Mouse (Mus musculus) bone marrow macrophage, adult 2 months (primary cell): ENCODE results near the gene Myo7a. TPM values are rescaled to one million over a fixed set of nuclear protein-coding genes. Genes with fewer than 3 reads are reported as not detected.

Experiments used
- H3K27ac ChIP-seq: 2 replicates; pipeline ENCODE4 v1.5.1; 2012; ENCODE audit warnings: low read depth, low read length; ENCODE audit not compliant: insufficient read depth
- H3K4me1 ChIP-seq: 2 replicates; pipeline ENCODE4 v1.6.1; 2012; ENCODE audit warnings: low read length; ENCODE audit not compliant: control insufficient read depth, insufficient read depth
- H3K4me3 ChIP-seq: 2 replicates; pipeline ENCODE4 v1.5.1; 2012; ENCODE audit warnings: mild to moderate bottlenecking, low read length, moderate library complexity; ENCODE audit not compliant: insufficient read depth
- CTCF ChIP-seq: IDR thresholded peaks from 2 replicates; pipeline ENCODE4 v1.5.1; 2012; ENCODE audit warnings: low read depth, mild to moderate bottlenecking, low read length, moderate library complexity
- POLR2A ChIP-seq: IDR thresholded peaks from 2 replicates; pipeline ENCODE4 v1.6.1; 2012; ENCODE audit warnings: mild to moderate bottlenecking, low read depth, low read length, borderline replicate concordance
- polyA plus RNA-seq: library from polyadenylated mRNA; stranded (reverse); fragments of >200 nt; gene quantifications from 2 replicates; pipeline ENCODE4 v1.2.4, GENCODE M21; 2012; ENCODE audit not compliant: missing spikeins, insufficient read depth, insufficient read length

Myo7a gene
- polyA plus RNA-seq, 1 experiment, result 26.4 TPM

- TF ChIP-seq CTCF (peak; percentile 82), POLR2A (no peak)
- H3K27ac ChIP-seq, result no peak overlapping the region
- H3K4me1 ChIP-seq, result peaks cover 2% of the 10 kb centered on the region
- no peak overlapping the region for H3K4me3 ChIP-seq
Measured at GRCm38 (mm10) chr7:98155546-98156279, 36.4 kb upstream of the Myo7a start.

- TF ChIP-seq POLR2A, result no peak
- TF ChIP-seq CTCF, result no peak
- Histone ChIP-seq H3K4me3 (no peak overlapping the region), H3K27ac (no peak overlapping the region), H3K4me1 (no peaks in the 10 kb centered on the region)
Measured at GRCm38 (mm10) chr7:98153892-98154291, 34.6 kb upstream of the Myo7a start.

GRCm38 (mm10) chr7:98153345-98153744 is 34.0 kb upstream of the Myo7a start:
- Histone ChIP-seq H3K4me1 (no peaks in the 10 kb centered on the region), H3K4me3 (no peak overlapping the region), H3K27ac (no peak overlapping the region)
- TF ChIP-seq CTCF, result no peak
- no peak for TF ChIP-seq POLR2A

- no peak overlapping the region for H3K27ac ChIP-seq
- H3K4me3 ChIP-seq, result no peak overlapping the region
- H3K4me1 ChIP-seq, result no peaks in the 10 kb centered on the region
- TF ChIP-seq CTCF, result no peak
- TF ChIP-seq POLR2A, result no peak
Measured at GRCm38 (mm10) chr7:98152400-98152799, 33.1 kb upstream of the Myo7a start.

GRCm38 (mm10) chr7:98150525-98150924 is 31.2 kb upstream of the Myo7a start:
- TF ChIP-seq POLR2A (no peak), CTCF (no peak)
- H3K4me1 ChIP-seq, result no peaks in the 10 kb centered on the region
- H3K27ac ChIP-seq, result no peak overlapping the region
- H3K4me3 ChIP-seq, result no peak overlapping the region

- no peak overlapping the region for H3K27ac ChIP-seq
- no peaks in the 10 kb centered on the region for H3K4me1 ChIP-seq
- TF ChIP-seq CTCF (no peak), POLR2A (no peak)
- H3K4me3 ChIP-seq, result no peak overlapping the region
Measured at GRCm38 (mm10) chr7:98149802-98150201, 30.5 kb upstream of the Myo7a start.

GRCm38 (mm10) chr7:98148721-98149407 is 29.5 kb upstream of the Myo7a start:
- Histone ChIP-seq H3K4me3 (no peak overlapping the region), H3K27ac (no peak overlapping the region), H3K4me1 (no peaks in the 10 kb centered on the region)
- TF ChIP-seq CTCF (no peak), POLR2A (no peak)

- no peak for TF ChIP-seq CTCF
- TF ChIP-seq POLR2A, result no peak
- no peaks in the 10 kb centered on the region for H3K4me1 ChIP-seq
- no peak overlapping the region for H3K4me3 ChIP-seq
- no peak overlapping the region for H3K27ac ChIP-seq
Measured at GRCm38 (mm10) chr7:98147766-98148165, 28.4 kb upstream of the Myo7a start.

- no peak overlapping the region for H3K27ac ChIP-seq
- H3K4me3 ChIP-seq, result no peak overlapping the region
- no peaks in the 10 kb centered on the region for H3K4me1 ChIP-seq
- TF ChIP-seq CTCF (no peak), POLR2A (no peak)
Measured at GRCm38 (mm10) chr7:98146447-98146845, 27.1 kb upstream of the Myo7a start.

GRCm38 (mm10) chr7:98145842-98146446 is 26.6 kb upstream of the Myo7a start:
- TF ChIP-seq POLR2A, result no peak
- no peak for TF ChIP-seq CTCF
- H3K4me1 ChIP-seq, result no peaks in the 10 kb centered on the region
- no peak overlapping the region for H3K27ac ChIP-seq
- no peak overlapping the region for H3K4me3 ChIP-seq
